Mouse (Mus musculus): Measurements from ENCODE around the gene Cryzl2.

Gene Cryzl2

GRCm38 (mm10) chr1:157532826-157533460 lies 74.6 kb downstream of the Cryzl2 start:
- no peak for DNase-seq (ENCODE audit: low spot score)

GRCm38 (mm10) chr1:157535571-157535970 lies 77.2 kb downstream of the Cryzl2 start:
- no peak for DNase-seq (ENCODE audit: low spot score)

GRCm38 (mm10) chr1:157536471-157536870 lies 78.1 kb downstream of the Cryzl2 start:
- peak; percentile 72 for DNase-seq (ENCODE audit: low spot score)

- peak; percentile 59 for DNase-seq (ENCODE audit: low spot score)
Measured at GRCm38 (mm10) chr1:157537636-157538035, 79.3 kb downstream of the Cryzl2 start.
